Mouse (Mus musculus) right cerebral cortex, postnatal 14 days (tissue): ENCODE measurements around the gene Ap1m2.
"Not testable (repeated sequence)": the region's sequence is repeated elsewhere in the genome, so short reads cannot be mapped to it uniquely, and the experiment has no call there.

Source experiments
- DNase-seq: peaks from one replicate; pipeline ENCODE4 v3.0.0; 2022

Ap1m2 gene

DNA sequence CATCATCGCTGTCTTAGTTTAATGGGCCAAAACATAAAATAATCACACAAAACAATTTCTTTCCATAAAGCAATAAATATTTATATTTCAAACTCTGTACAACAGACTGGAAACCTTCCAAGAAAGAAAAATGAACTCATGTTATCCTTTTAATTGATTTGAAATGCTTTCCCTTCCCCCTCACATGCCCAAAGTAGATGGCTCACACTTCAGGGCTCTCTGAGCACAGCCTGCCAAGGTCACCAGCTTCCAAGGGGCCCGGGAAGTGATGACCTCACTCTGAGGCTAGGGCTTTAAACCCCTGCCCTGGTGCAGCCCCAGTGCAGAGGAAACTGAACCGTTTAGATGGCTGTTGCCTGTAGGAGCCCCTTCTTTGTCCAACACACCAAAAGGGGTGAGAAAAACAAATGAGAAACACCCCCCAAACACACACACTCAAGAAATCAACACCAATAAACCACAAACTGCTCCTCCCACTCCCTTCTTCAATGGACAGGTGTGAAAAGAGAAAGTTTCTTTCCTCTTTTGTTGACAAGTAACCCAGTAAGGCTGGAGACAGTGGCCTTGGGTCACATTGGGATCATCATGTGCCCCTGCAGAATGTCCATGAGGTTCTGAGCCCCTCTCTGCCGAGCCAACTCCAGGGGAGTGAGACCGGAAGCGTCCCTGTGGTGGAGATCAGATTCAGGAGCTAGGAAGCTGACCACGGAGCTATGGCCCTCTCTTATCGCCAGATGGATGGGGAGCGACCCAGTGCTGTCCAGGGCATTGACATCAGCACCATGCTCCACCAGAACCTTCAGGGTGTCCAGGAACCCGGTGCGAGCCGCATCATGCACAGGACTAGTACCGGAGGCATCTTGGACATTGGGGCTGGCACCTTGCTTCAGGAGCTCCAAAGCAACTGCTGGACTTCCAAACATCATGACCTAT, 23.5 kb downstream of the Ap1m2 start:
- DNase-seq, result no peak

DNA sequence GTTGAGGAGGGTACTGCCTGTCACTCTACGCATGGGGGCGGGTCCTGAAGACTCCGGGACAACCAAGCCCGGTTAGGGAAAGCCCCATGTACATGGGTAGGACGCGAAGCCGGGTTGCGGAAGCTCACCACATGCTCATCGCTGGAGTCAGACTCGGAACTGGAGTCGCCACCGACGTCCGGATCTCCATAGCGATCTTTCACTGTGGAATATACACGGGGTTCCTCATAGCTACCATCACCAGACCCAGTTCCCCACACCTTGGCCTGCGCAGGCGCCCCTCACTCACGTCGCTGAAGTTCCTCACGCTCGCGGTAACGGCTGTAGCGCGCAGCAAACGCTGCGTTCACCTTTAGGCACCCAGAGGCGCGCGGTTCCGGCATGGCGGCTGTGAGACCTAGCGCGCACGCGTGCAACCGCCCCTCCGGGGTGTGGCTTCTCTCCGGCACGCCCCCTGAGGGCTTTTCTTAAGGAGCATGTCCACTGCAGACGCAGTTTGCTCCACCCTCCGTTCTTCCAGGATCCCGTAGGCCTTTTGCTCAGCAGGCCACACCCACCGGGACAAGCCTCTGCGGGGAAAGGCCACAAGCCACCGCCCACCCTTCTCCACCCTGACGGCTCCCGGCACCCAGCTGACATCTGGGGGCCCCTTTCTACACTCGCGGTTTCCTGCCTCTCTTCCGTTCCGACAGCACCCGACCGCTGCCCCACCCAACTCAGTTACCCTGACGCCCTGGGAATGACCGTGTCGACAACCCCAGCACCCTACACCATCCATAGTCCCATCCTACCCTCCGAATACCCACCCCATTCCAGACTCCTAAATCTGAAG, 24.4 kb downstream of the Ap1m2 start, which contains the start of gene Kri1:
Gene Kri1 (minus strand): TSS at position 399 of the 832 bp plus-strand sequence.
- DNase-seq, result peak; percentile 96

DNA sequence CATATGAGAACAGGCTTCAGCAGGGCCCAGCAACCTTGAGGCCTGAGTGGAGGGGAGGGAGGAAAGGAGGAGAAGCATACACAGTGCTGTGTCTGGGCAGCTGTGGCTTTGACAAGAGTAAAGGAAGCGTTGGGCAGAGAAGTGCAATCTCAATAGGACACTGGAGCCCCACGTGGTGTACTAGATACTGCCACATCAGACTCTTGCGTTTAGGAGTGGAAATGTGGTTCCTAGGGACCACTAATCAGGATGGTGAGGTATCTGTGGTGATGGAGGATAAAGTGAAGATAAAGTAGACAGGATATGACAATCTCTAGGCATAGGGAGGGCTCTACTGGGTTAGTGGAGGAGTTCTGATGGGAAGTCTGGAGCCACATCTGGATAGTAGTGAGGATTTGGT, 25.4 kb downstream of the Ap1m2 start:
- DNase-seq, result no peak

DNA sequence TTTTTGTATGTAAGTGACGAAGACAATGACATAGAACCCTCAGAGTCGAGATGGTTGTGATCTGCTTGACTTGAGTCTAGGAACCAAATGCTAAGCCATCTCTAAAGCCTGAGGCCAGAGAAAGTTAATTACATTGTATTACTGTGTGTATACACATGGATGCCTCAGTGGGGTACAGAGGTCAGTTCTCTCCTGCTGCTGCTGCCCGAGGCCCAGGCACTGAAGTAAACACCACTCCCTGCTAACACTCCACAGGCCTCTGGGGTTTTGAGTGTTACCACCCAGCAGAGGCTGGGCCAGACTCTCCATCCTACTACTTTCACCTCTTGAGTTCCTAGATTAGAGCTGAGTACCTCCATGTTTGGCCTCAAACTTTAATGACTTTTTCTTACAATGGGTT, 28.1 kb downstream of the Ap1m2 start:
- DNase-seq, result no peak

DNA sequence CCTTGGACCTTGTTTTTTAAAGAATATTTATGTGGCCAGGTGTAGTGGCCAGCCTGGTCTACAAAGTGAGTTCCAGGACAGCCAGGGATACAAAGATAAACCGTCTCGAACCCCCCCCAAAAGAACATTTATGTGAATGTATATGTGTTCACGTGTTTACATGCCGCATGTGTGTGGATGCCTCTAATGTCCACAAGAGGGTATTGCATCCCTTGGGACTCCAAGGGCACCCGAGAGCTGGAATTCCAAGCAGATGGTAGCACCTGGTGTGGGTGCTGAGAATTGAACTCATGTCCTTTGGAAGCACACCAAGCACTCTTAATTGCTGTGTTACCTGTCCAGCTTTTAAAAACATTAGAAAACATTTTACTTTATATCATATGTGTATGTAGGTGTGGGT, 28.5 kb downstream of the Ap1m2 start:
- no peak for DNase-seq

DNA sequence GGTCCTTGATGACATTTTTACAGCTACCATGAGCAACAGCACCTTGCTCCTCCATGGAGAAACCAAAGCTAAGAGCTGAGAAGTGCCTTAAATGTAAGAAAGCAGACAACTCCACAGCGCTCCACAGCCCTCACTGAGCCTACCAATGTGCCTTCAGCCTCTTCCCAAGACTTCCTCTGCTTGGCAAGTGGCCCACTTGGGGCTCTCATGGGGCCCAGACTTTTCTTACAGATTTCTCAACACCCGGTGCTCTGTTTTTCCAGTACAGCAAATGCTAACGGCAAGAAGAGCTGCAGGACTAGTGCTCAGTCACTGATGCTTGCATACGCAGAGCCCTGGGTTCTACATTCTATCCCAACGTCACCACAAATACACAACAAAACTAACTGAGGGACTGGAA, 34.4 kb downstream of the Ap1m2 start:
- no peak for DNase-seq

DNA sequence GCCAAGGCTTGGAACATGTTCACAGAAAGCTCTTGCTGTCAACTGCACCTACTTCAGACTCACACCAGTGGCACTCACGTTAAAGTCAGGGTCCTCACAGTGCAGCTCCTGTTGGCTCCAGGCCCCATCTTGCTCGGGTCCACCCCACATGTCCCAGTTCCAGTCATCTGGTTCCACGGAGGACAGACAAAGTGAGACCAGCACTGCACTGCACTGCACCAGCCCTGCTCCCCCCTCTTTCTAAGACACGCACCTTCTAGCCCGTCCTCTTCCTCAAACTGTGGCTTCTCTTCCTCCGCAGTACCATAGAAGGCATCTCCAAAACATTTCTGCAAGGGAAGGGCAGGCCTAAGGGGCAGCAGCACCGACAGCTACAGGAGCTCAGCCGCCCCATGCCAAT, 35.8 kb downstream of the Ap1m2 start:
- DNase-seq, result no peak

DNA sequence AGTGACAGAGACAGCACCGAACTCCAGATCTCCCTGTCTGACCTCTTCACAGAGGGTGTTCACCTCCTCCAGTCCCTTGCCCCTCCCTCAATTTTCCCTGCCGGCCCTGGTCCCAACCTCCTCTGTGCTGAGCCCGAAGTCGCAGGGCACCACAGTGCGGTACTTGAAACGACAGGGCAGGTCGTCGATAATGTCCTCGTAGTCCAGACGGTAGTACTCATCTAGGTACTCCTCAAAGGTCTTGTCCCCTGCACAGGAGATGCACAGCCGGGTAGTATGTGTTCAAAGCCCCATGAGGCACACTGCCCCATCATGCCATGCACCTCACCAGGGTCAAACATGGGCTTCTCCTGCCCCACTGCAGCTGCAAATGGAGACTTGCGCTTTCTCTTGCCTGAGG, 36.4 kb downstream of the Ap1m2 start:
- DNase-seq, result no peak

DNA sequence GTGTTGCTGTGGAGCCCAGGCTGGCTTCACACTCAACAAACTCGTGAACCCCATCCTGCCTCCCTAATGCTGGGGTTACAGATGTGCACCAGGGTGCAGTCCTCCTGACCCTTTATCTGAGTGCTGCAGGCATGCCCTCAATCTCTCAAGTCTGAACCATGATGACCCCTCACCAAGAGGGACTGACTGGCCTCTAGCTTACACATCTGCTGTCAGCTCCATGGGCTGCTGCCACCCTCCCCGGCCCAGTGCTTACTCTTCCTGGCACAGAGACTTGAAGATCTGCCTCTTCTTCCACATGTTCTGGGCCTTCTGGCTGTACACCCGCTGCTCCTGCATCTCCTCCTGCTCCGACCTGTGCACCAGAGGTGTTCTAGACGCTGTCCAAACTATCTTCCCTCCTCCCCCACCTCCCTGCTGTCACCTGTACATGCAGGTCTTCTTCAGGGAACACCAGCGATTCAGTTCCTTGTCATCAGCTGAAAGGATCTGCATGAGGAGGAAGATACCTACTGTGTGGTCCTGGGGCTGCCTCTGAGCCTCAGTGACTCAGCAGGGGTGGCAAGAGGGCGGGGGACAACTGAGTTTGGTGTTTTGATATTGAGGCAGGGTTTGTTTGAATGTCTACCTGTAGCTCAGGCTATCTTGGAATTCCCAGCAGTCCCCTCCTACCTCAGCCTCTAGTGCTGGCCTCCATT, 37.0 kb downstream of the Ap1m2 start:
- DNase-seq, result no peak

DNA sequence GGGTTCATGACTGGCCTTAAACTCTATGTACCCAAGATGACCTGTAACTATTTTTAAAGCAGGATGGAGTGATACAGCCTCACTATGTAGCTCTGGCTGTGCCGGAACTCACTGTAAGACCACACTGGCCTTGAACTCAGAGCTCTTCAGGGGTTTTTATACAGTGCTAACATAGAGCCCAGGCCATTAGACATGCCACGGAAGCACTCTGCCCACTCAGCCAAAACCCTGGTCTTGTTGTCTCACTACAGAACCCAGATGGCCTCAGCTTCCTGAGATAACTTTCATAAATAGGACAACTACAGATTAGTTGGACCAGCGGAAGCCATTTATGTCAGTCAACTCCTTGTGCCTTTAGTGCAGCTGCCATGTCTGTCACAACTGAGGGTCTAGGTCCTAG, 37.8 kb downstream of the Ap1m2 start:
- DNase-seq, result no peak

DNA sequence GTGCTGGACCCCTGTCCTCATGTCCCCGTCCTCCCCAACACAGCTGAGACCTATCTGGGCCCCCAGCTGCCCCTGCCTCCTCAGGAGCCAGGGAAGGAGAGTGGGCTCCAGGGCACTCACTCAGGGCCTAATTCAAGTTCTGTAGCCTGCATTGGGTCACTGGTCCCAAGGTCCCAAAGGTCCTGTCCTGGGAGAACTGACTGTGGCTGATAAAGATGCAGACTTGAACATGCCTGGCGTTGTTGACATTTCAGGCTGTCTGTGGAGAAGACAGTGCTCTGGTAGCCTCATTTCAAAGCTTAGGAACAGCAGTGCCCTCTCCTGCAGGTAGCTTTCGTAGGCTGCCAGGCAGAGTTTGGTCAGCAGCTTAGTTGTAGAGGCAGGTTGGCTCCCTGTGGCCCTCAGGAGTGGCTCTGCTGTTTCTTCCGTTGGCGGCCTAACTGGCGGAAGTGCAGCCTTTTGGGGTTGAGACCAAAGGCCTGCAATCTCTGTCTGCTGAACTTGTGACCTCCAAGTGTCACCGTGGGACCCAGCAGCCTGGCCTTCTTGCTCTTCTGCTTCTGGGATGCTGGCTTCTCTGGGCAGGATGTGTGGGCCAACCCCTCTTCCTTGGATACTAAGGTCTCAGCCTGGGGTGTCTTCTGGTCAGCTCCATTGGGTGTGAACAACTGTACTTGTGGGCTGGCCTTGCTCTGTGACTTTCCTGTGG, 38.5 kb downstream of the Ap1m2 start:
- DNase-seq, result no peak

DNA sequence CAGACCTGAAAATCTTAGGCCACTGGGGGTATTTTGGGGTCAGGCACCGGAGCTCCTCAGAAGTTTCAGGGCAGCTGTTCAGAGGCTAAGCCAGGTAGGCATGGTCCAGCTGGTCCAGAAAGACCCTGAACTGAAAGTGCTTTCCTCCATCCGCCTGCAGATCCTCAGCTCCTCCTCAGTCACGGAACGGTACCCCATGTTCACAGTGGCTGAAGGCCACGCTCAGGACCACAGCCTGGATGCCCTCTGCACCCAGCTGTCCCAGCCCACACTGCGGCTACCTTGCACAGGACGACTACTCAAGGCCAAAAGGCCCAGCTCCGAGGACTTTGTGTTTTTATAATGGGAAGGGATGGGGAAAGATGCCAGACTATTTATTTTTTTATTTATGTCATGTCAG, 39.0 kb downstream of the Ap1m2 start:
- DNase-seq, result no peak

DNA sequence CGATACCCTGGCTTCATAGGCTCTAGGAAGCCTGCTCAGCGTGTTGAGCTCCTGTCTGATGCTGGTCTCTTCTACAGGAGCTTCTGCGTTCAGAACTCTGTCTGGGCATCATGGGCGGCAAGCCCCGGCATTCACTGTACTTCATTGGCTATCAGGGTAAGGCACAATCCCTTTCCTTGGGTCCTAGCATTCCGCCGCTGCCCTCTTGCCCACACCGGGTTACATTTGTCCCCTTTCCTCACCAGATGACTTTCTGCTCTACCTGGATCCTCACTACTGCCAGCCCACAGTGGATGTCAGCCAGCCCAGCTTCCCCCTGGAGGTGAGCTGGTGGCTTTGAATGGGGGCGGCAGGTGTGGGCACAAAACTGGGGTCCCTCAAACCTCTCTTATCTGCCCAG, 39.7 kb downstream of the Ap1m2 start:
- DNase-seq, result no peak

DNA sequence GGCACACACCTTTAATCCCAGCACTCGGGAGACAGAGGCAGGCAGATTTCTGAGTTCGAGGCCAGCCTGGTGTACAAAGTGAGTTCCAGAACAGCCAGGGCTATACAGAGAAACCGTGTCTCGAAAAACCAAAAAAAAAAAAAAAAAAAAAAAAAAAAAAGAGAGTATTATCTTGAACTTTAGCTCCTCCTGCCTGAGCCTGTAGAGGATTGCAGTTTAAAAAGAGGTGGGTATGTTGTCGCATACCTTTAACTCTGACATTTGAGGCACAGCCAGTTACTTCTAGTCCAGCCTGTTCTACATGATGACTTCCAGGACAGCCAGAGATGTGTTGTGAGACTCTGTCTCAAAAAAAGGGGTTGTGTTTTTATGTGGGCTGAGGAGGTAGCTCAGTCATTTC, 42.5 kb downstream of the Ap1m2 start:
- DNase-seq, result not testable (repeated sequence)

DNA sequence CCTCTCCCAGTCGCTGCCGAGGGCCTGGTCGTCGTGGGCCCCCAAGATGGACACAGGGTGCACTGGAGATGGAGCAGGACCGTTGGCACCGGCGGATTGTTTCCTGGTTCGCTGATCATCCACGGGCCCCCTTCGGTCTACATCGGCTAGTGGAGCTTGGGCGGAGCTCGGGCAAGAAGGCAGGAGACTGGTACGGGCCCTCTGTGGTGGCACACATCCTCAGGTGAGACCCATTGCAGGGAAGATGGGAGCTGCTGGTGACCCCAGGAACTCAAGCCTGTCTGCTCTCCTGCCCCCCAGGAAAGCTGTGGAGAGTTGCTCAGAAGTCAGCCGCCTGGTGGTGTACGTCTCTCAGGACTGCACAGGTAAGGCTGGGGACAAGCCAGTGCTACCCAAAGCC, 43.8 kb downstream of the Ap1m2 start:
- no peak for DNase-seq

DNA sequence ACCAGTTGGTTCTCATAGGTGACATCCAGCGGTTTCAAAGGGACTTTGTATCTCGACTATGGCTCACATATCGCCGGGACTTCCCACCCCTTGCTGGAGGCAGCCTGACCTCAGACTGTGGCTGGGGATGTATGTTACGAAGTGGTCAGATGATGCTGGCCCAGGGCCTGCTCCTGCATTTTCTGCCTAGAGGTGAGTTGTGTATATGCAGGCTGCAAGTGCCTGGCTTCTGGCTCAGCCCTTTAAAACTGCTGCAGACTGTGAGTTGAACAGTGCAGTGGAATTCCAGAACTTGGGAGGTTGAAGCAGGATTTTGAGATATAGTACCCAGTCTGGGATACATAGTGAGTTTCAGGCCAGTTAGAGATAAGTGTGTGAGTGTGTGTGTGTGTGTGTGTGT, 45.2 kb downstream of the Ap1m2 start:
- DNase-seq, result no peak

DNA sequence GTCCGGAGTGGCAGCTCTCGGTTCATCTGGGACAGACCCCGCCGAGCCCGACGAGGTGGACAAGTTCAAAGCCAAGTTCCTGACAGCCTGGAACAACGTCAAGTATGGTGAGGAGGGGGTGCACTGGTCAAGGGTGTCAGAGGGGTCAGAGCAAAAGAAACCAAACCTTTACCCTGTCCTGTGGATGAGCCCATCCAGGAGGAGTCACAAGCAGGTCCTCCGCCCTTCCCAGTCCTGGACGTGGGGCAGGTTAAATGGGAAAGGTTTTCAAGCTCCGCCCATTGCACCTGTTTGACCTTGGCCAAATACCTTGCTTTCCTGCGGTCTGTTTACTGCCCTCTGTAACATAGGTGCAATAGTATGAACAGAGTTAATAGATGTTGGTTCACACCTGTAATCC, 46.5 kb downstream of the Ap1m2 start:
- peak; percentile 32 for DNase-seq

DNA sequence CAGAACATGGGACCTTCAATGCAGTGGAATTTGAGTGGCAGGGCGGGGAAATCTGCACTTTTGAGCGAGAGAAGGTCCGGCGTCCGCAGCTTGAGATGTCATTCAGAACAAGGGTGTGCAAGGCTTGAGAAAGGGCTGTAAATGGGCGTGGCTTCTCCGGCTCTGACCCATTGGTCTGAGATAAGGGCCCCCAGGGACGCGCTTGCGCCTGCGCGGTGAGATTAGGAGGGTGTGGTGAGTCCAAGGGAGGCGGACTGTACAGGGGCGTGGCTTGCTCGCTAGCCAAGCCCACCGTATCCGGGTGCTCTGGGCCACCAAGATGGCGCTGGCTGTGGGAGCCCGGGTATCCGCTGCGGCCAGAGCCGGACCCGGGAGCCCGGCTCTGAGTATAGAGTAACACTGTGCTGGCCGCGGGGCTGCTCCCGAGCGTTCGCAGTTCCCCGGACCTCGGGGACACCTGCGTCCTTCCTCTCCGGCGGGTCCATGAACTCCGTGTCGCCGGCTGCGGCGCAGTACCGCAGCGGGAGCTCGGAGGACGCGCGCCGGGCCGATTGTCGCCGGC, 47.1 kb downstream of the Ap1m2 start, which contains the start of gene Atg4d:
Gene Atg4d (plus strand): TSS at position 294 of the 562 bp plus-strand sequence.
- DNase-seq, result peak; percentile 95

DNA sequence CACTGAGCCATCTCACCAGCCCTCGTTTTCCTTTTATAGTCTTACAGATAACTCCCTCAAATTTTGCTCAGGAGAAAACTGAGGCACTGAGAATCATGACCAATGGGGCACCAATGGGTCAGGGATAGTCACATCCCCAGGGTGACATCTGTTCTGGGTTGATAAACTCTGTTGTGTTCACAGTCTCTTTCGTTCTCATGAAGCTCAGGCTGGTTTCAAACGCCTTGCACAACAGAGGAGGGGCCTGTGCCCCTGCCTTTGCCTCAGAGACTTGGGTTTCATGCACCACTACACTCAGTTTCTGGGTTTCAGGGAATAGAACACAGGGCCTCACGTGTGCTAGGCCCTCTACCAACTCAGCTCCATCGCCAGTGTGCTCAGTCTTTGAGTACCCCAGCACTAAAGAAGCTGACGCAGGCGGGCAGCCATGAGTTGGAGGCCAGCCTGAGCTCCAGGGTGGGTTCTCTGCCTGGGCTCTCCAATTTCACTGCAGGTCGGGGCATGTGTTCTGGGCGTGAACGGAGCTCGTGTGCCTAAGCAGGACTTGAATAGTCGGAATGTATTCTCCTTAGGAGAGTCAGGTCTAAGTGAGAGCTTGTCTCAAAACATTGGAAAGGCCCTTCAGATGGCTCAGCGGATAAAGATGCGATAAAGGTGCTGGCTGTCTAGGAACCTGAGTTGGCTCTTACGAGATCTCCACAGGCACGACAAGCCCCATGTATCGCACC, 47.7 kb downstream of the Ap1m2 start:
- no peak for DNase-seq

DNA sequence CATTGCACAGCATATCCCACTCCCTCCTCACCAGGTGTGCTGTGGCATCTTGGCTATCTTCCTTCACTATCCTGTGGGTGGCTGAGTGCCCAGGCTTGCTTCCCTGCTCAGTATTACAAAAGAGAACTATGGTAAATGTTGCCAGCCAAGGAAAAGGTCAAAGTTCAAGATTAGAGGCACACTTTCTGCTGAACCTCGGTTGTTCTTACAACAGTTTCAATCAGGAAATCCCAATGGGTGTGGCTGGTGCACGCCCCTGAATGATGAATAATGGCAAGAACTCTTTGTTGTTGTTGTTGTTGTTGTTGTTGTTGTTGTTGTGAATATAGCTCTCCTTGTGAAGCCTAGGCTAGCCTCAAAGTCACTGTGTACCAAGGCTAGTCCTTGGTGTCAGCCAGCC, 50.3 kb downstream of the Ap1m2 start:
- DNase-seq, result no peak

DNA sequence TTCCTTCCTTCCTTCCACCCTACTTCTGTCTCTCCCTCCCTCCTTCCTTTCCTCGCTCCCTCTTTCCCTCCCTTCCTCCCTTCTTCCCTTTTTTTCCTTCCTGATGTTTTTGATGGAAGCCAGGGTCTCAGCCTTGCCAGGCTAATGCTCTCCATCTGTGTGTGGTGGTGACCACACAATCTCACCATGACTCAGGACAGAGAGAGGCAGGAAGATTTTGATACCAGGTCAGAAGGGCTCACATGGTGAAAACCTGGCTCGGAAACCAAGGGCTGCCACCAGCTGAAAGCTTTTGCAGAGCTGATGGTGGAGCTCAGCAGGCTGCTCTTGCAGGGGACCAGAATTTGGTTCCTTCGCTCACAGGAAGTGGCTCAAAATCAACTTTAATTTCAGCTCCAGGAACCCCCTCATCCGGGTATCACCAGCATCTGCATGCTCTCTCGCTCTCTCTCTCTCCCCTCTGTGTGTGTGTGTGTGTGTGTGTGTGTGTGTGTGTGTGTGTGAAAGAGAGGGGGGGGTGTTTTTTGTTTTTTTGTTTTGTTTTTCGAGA, 51.6 kb downstream of the Ap1m2 start:
- no peak for DNase-seq
